Mouse (Mus musculus): ENCODE data around the gene Ccdc183.

- TF ChIP-seq EP300 (IDR thresholded peaks at IDR 0.05; ENCODE audit: low read depth) (no peak), CTCF (IDR thresholded peaks at IDR 0.05; ENCODE audit: low read depth) (no peak)
Measured at GRCm38 (mm10) chr2:25576028-25576850, 41.2 kb downstream of the Ccdc183 start.
